Mouse (Mus musculus) right cerebral cortex, postnatal 36 days (tissue): Measurements from ENCODE around the gene Gmcl1.
A peak's percentile ranks its signal among the peaks of the same experiment; 100 is the strongest.

Experiments used
- DNase-seq, 2 experiments: peaks; one replicate each; pipeline ENCODE4 v3.0.0; 2022; ENCODE audit warnings: low spot score in 2 of 2, mixed read lengths in 1 of 2

Gmcl1 gene

DNA sequence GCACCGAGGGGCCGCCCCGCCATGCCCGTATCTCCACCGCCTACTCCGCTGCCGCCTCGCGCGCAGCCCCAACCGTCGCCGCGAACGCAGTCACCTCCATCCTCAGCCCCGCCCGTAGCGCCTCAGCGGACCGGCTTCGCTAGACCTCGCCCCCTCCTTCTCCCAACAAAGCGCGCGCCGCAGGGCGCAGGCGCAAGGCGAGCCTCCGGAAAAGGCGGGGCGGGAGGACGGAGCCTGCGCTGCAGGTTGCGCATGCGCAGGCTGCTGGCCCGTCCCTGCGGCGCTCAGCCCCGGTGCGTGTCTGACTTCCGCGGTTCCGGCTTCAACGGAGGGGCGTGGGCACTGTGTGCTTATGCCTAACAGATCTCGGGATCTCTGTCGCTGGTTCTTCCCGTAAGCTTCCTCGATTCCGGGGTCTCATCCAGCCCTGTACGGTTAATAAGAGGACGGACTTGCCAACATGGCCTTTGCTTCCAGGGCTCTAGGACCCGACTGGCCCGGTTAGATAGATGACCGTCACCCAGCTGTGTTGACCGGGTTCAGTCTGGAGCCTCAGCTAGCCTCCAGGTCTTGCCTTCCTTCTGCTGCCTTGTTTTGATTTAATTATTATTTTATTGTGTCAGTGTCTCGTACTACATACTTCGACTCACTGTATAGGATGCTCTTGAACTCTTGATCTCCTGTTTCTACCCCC, at the start of gene Gmcl1:
TSS of gene Gmcl1 (minus strand) at position 201 of the 694 bp plus-strand sequence.
- peak; percentile 87 to 89 for DNase-seq

DNA sequence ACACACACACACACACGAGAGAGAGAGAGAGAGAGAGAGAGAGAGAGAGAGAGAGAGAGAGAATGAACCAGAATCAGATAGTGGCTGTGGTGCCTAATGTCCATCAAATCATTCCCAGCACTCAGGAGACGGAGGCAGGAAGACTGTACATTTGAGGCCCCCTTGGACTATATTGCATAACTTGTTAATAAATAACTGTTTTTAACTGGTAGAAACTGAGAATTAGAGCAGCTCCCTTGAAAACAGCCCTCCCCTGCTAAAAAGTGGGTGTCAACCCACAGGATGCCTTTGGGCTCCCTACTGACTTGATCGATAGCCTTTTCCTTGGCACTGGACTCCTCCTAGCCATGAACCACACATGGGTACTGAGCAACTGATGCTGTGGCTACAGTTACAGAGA, 49.2 kb upstream of the Gmcl1 start:
- no peak for DNase-seq

DNA sequence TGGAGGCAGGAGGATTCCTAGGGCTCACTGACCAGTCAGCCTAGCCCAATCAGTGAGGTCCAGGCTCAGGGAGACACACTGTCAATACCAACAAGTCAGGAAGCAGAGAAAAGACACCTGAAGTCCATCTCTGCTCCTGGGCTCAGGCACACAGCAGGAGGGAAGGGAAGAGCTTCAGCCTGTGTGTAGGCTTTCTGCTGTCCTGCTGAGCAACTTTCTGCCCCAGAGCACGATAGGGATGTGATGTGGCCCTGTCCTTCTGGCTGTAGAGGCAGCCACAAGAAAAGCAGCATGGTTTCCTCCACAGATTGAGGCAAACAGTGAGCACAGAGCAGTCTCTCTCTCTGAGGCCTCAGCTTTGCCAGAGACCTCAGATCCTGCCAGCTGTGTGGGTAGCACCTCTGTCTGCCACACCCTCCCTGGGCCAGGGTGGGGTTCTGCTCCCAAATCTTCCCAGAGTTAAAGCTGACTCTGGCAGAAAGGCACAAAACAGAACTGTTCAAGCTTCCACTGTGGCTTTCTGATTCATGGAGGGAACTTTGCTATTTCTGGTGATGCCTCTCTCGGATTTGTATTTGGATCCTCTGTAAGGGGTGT, 48.3 kb upstream of the Gmcl1 start:
- no peak for DNase-seq

DNA sequence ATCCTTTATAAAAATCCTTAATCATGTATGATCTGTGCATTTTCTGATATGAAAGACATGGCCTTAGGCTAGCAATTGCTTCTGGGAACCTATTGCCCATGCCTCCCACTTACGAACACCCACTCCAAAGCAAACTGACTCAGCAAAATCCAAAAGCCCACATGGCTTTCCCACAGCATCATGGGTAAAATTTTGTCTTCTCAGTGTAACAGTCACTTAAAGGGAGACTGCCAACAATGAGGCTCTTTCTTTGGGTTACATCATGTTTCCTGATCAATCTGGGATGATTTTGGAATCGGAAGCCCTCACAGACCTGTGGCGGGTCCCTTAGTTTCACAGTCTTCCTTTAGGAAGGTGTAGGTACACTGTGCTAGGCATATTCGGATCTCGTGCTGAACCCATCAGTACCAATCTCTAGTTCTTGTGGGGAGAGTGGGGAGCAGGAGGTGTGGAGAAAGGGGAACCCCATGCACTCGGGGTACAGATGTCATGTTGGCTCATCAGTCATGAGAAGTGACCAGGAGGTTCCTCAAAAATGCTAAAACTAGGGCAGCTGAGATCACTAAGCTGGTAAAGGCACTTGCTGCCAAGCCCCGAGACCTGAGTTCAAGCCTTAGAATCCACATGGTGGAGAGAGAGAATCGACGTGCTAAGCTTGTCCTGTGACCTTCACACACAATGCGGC, 45.9 kb upstream of the Gmcl1 start:
- DNase-seq: no peak

DNA sequence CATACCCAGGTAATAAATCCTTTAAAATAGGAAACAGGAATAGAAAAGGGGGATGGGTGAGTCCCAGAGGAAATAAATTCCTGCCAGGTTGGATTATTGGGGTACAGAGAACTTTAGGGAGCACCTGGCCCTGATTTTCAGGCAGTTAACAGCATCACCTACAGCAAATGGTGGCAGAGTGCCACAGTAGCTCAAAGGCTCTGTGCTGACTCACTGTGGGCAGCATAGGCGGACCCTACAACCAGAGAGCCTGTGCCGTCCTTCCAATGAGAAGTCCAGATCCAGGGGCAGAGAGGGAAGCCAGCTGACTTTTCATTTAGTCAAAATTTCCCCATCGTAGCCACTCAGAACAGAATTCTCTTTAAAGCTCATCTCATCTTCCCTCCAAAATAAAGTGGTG, 44.0 kb upstream of the Gmcl1 start:
- DNase-seq: no peak

DNA sequence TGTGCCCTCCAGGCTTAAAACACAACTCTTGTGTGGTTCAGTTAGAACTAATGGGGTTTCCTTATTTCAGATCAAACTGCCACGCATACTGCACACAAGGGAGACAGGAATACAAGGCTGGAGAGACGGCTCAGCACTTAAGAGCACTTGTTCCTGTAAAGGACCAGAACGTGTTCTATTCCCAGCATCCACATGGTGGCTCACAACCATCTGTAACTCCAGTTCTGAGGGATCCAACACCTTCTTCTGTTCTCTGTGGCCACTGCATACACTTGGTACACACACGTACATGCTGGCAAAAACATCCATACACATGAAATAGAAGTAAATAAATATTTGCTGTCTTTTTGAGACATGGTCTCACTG, 43.5 kb upstream of the Gmcl1 start:
- no peak for DNase-seq

DNA sequence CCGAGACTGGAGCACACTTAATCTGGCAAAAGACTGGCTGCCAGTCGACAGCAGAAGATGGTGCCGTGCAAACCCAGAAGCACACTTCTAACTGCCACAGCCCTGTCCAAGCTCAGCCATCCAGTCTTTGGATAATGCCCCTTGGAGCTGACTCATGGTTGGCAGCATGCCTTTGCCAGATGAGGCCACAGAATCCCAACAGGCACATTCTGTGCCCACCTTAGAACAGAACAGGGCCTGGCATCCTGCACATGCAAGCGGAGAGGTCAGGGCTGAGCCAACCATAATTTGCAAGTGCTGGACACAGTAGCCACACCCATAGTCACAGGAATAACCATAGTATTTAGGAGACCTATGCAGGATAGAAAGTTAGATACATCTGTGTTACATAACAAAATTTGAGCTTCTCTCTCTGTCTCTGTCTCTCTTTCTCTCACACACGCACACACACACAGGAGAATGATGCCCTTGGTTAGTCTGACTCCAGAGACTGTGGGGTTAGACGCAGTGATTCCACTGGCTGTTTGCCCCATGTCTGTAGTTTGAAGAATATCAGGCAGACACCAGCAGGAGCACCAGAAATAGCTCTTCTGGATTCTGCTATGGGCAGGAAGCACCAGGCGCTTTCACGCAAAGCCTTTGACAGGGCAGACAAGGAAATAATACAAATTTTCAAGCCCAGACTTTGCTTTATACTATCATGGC, 43.0 kb upstream of the Gmcl1 start:
- no peak for DNase-seq

DNA sequence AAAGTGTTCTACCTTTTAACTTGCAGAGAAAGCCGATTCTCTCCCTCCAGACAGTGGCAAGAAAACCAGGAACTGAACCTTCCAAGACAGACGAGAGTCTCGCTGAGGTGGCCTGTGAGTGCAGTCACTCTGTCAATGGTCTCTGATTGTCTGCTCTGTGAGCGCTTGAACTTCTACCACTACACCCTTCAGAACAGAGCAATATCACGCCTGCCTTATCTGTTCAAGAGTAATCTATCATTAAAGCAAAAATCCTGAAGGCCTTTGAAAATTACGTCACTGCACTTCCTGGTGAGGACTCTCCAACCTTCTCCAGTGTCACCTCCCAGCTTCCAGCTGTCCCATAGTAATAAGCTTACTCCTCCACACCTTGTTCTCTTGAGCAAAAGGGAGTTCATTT, 41.8 kb upstream of the Gmcl1 start:
- no peak for DNase-seq

DNA sequence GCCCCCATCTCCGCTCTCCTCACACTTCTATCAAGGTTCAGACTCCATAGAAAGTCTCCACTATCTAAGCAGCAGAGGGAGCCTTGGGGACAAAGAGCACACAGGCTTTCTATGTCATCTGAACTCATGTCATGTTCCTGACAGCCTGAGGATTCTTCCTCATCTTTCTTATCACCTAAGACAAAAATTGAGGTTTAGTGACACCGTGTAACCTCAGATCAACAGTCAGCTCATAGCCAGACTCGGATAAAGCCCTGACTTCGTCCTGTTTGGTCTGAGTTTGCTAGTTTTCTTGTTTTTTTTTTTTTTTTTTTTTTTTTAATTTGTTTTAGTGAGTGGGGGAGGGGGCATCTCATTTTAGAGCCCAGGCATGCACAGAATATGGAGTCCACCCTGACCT, 40.6 kb upstream of the Gmcl1 start:
- DNase-seq: no peak

DNA sequence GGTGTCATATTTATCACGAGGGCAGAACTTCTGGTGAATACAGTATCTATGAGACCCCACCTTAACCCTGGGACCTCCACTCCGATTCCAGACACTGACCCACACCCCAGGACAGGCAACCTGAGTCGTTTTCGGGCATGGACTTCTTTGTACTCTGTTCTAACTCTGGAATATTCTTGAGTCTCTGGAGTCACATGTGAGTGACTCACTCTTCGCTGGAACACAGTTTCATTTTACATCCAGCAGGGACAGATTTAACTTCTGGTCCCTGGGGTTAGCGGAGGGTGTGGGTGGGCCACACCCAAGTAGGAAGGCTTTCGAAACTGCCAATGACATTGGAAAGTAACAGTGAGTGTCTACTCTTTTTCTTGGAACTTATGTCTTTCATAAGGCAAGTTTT, 39.4 kb upstream of the Gmcl1 start:
- DNase-seq: peak in 1 of 2 experiments; percentile 43

DNA sequence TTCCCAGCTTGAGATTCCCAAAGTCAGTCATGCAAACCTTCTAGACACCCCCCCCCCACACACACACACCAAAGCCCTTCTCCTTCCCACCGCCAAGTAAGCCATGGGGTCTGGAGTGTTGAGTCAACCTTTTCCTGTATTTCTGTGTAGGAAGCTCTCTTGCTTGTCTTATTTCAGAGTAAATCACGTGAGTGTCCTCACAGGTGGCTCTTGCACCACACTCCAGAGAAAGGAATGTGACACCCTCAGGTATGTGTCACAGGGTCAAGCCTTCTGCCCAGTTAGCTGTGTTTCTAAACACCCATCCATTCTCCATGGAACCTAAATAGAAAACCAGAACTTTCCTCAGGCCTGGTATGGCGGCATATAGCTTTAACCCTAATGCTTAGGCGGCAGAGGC, 35.8 kb upstream of the Gmcl1 start:
- no peak for DNase-seq

DNA sequence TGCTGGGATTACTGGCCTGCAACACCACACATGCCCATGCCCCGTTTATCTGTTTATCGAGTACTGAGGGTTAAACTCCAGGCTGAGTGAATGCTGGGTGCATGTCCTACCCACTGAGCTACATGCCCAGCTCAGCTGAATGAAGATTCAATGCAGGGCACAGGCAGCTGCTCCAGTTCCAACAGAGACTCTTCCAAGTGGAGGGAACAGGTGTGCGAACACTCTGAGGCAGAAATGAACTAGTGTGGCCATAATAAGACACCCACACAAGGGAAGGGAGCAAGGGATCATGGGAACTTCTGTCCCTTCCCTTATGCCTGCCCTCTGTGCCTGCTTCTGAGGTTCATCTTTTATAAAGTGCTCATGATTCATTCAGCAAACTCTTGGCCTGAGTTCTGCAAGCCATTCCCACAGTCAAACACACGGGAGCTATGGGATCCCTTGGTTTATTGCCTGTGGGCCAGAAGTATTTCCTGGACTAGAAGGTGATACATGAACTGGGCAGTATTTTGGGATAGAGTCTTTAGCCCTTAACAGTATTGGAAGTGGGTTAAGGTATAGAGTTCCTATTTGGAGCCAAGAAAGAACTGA, 35.1 kb upstream of the Gmcl1 start:
- DNase-seq: no peak

DNA sequence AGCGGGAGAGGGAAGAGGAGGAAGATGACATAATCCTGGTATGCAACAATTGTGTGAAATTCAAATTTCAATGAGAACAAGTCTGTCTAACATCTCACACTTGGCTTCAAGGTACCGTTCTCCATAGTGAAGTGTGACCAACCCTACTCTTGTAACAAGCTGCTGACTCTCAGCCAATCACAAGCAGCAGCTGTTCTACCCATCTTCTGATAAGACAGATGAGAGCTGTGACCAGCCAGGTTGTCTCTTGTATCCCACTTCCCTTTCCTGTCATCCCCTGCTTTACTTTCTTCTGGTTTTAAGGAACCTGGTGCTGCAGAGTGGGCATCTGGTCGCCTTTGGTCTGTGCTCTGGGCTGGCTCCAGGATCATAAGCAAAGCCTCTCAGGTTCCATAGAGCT, 34.3 kb upstream of the Gmcl1 start:
- DNase-seq: no peak

DNA sequence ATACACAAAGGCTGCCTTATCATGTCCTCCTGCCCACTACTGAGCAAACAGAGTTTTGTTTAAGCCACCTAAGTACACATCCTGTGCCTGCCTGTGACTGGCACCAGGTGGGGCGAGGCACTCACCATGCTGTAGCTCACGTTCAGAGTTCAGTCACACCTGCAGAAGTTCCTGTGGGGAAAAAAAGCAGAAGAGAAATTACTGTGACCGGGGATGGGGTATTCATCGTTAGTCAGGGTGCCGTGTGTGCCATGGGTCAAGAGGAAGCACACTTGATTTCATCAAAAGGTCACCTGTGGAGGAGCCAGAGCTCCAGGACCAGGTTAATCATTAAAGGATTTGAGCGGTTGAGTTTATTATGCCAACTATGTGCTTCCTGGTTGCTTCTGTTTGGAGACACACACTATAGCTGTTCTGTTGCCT, 32.5 kb upstream of the Gmcl1 start:
- no peak for DNase-seq

DNA sequence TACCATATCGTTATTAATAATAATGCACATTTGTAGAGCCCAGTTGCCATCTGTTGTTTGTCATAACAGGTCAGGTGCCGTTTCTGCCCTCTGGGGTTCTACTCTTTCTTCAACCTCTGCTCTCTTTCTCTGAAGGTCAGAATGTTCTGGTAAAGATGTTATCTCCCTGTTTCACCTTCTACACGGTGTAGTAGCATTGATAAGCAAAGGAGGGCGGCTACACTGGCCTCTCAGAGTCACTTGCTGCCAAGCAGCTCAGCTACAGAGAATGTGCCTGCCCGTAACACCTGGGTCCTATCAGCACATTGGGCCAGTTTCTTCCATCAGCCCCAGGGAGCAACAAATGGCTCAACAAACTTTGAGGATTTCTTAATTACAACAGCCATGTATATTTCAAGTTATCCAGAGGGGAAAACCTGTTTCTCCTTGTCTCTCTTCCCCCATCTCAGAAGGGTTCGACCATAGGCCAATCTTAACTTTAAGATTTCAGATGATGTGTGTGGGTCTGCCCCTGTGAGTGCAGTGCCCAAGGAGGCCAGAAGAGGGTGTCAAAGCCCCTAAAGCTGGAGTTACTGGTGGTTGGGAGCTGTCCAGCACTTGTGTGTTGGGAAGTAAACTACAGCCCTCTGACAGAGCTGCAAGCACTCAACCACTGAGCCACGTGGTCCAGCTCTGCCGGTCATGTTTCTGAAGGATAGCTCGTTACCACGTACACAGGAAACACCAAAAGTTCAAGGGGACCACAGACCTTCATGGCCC, 21.1 kb upstream of the Gmcl1 start:
- DNase-seq: no peak

DNA sequence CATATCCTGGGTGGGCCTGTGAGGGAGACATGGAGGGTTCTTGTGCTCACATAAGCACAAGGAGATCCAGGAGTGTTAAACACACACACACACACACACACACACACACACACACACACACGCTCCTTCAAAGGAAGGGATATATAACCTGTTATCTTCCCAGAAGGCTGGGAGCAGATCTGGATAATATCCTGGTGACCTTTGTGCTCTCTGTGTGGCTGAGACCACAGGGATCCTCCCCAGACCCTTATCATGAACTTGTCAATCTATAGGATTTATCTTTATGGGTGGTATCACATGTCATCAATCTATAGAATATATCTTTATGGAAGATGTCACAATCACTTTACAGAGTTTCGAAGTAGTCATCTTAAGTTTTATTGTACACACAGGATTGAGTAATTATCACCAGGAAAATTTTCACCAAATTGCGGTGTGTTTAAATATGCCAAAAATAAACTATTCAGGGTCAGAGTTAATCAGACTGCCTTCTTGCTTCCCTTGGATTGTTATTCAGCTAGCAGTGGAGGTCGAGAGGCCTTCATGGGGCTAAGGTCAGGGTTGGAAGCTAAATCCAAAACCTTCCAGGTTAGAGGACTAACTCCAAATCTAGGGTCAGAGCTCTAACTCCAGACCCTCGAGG, 19.8 kb upstream of the Gmcl1 start:
- no peak for DNase-seq

DNA sequence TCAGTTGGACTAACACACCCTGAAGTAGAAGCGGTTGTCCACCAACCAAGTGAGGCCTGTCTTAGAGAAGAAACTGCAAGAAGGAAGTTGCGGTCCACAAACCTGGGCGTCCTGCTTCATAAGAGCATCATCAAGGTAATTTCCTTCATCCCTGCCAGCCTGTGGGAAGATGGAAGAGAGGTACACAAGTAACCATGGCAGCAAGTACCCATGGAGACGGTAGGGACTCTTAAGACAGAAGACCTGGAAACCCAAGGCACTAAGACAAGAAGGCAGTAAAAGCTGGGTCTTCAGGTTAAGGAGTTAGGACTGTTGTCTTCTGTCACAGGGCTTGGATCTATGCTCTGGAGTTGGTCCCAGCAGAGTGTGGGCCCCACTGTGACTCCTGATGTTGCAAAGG, 17.8 kb upstream of the Gmcl1 start:
- no peak for DNase-seq

DNA sequence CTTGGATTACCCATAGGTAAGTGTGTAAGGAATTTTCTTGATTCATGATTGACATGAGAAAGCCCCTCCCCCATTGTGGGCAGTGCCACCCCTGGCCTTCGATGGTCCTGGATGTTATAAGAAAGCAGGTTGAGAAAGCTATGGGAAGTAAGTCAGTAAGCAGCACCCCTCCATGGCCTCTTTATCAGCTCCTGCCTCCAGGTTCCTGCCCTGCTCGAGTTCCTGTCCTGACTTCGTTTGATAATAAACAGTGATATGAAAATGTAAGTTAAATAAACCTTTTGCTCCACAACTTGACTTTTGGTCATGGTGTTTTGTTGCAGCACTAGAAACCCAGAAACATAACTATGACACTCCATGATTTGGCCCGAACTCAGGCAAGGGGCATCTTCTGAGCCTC, 16.6 kb upstream of the Gmcl1 start:
- DNase-seq: no peak

DNA sequence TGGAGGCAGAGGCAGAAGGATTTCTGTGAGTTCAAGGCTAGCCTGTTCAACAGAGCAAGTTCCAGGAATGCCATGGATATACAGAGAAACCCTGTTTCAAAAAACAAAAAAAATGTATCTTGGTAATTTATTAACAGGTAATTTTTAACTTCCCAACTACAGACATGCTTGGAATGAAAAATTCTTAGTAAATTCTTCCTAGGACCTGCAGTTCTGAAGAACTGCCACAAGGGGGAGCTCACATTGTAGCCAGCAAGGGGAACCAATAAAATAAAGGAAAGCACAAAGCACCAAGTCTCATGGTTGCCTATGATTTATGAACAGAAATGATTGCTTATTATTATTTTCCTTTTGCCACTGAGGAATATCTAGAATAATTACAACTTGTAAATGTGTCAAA, 14.0 kb upstream of the Gmcl1 start:
- DNase-seq: no peak

DNA sequence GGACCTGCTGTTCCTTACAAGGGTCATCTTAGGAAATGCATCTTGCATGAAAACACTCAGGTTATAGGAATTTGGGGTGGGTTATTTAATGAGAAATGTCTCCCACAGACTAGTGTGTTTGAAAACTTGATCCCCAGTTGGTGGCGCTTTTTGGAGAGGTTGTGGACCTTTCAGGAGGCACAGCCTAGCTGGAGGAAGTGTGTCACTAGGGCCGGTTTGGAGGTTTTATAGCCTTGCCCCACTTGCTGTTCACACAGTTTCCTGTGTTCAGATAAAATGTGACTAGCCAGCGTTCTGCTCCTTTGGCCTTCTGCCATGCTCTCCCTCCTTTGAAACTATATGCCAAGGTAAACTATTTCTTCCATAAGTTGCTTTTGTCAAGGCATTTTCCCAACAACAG, 7.5 kb upstream of the Gmcl1 start:
- DNase-seq: no peak

DNA sequence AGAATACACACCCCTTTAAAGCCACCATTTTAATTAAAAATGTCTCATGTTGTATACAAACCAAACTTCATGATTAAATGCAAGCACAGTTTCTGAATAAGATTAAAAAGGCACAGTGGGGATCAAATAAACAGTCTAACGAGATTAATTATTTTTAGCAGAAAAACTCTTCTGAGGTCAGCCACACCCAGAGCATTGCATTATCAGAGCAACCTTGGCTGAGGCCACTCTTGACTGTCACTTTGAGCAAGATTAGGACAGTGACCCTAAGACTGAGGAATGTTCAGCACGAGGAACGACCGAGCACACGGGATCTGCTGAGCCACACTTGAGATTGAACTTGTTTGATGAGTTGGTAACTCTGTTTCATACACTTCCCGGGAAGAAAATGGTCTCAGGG, 3.6 kb upstream of the Gmcl1 start:
- no peak for DNase-seq
